Mouse (Mus musculus) layer of hippocampus, postnatal 36 days (tissue): ENCODE results near the gene Ano8. TPM values are rescaled to one million over a fixed set of nuclear protein-coding genes. Genes with fewer than 3 reads are reported as not detected.

Experiments used
- DNase-seq, 2 experiments: peaks; one replicate each; pipeline ENCODE4 v3.0.0; 2022
- total RNA-seq, 2 experiments: library from RNA; stranded (reverse); gene quantifications; 2 replicates each; pipeline ENCODE4 v1.2.3; 2021

Gene Ano8
- total RNA-seq, 2 experiments from 2014 or later: 54.3 to 55.1 TPM

- no peak for DNase-seq
These were observed 13.3 kb upstream of the Ano8 start for GRCm38 (mm10) chr8:71498816-71499690.

DNA sequence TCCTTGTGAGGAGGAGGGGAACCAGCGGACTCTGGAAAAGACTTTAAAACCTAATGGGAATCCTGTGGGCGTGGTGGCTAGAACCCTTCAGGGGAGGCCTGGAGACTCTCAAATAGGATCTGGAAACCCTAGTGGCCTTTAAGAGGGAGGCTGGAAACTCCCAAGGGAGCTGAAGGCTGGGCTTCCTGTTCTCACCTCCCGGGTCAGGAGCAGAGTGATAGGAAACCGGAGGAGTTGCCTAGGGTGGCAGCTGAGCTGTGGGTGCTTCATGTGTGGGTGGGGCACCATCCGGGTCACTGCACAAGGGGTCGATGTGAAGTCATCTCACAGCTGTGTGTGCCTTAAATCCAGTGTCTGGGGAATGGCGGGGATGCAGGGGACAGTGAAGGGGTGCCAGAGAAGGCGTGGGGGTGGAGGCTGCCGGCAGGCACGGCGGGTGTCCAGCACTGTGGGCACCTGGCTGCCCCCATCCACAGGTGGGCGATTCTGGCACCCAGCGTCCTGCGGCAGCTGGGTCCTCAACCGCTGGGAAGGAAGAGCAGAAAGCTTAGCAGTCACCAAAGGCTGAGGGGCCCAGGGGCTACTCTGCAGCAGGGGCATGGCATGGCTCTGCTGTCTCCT is 12.2 kb upstream of the Ano8 start:
- no peak for DNase-seq

GRCm38 (mm10) chr8:71497077-71497645 is 11.4 kb upstream of the Ano8 start:
- no peak for DNase-seq

DNA sequence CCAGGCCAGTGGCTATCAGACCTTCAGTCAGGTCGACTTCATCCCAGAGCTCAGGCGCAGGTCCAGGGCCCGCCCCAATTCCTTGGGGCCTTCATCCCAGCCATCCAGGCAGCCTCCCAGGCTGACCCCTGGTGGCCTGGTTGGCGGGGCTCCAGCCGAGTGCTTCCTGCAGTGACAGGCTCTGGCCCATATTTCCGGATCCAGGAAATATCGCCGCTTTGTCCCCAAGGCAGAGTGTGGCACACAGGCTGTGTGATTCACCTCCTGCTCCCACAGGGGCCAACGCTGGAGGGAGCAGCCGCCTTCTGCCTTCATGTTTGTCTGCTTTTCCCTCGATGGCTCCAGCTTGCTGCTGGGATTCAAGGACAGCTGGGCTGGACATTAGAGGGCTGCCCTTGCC is 10.7 kb upstream of the Ano8 start:
- DNase-seq: no peak

- DNase-seq: no peak
These were observed 10.0 kb upstream of the Ano8 start for GRCm38 (mm10) chr8:71495811-71496210.

GRCm38 (mm10) chr8:71495039-71495438 is 9.3 kb upstream of the Ano8 start:
- DNase-seq: peak; percentile 75 to 79

GRCm38 (mm10) chr8:71488454-71488853 is 2.7 kb upstream of the Ano8 start:
- peak; percentile 78 to 83 for DNase-seq

GRCm38 (mm10) chr8:71487691-71488445 is 2.1 kb upstream of the Ano8 start, which contains the start of gene Gtpbp3:
Gene Gtpbp3, plus strand, starts transcription at chr8:71488103.
- DNase-seq: peak; percentile 78 to 83

DNA sequence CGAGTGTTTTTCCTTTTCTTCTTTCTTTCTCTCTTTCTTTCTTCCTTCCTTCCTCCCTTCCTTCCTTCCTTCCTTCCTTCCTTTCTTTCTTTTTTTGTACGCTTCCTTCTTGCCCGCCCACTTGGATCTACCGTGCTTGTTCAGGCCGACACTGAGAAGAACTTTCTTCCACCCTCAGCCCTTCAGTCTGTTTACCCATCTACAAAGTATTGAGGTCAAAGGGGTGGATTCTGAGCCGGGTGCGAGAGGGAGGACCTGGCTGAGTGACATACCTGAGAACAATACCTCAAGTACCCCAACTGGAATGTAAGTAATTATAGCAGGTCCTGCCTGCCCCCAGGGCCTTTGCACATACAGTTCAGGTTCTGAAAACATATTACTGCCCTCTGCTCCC is 370 bp upstream of the Ano8 start:
- no peak for DNase-seq

- no peak for DNase-seq
These were observed 1.0 kb downstream of the Ano8 start for GRCm38 (mm10) chr8:71484736-71485135.

DNA sequence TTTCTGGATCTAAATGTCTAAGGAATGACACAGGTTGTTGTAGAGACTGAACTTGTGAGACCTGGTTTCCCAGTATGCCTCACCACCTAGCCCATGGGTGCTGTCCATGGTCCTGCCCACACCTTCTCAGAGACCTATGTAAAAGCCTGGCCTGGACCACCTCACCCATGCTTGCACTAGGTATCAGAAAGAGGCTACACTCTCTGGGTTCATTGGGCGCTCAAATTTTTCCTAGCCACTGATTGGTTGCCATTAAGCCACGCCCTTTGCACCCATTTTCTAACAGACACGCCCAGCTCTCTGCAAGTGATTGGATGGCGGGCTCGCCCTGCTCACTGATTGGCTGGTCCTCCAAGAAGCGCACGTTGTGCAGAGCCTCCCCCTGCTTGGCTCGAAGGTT is 1.8 kb downstream of the Ano8 start:
- no peak for DNase-seq

DNA sequence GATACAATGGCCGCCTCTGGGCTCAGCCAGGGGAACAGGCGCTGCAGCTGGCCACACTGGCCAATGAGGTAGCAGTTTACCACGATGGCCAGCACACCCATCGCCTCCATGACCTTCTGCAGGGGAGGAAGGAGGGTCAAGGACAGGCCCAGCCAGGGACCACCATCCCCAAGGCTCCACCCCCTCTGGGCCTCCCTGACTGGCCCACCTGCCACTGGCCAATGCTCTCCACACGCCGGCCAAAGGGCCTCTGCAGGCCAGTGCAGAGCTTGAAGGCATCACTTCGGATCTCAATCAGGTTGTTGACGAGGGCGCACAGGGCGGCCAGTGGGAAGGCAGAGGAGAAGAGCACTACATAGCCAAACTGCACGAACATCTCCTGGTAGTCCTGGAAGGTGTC is 6.8 kb downstream of the Ano8 start:
- no peak for DNase-seq

- DNase-seq: no peak
These were observed 8.4 kb downstream of the Ano8 start for GRCm38 (mm10) chr8:71477196-71477845.

DNA sequence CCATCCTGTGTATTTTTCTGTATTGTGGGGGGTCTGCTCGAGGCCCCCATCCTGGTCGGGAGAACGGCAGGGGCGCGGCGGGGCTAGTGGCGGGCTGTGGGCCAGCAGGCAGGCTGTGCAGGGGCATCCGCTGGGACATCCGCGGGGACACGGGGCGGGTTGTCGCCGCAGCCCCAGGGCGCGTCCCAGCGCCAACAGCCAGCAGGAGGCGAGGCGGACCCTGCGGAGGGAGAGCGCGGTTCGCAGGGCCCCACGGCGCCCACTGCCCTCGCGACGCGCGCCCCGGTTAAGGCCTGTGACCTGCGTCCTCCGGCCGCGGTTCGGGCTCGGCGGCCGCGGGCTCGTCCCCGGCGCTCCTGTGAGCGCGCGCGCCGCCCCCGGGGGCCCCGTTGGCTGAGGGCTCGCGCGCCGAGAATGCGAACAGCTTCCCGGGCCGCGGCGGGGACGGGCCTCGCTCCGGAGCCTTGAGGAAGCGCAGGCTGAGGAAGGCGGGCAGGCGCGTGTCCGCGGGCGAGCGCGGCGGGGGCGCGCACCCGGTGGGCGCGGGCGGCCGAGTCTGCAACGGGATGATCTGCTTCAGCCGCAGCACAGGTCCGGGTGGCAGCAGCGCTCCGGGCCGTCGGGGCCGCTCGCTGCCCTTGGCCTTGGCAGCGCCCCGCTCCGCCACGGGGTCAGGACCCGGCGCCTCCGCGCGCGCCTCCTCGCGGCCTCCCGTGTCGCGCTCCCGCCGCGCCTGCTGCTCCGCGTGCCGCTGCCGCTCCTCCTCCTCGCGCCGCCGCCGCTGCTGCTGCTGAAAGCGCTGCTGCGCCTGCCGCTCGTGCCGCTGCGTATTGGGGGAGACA is 9.4 kb downstream of the Ano8 start:
- peak; percentile 81 for DNase-seq

DNA sequence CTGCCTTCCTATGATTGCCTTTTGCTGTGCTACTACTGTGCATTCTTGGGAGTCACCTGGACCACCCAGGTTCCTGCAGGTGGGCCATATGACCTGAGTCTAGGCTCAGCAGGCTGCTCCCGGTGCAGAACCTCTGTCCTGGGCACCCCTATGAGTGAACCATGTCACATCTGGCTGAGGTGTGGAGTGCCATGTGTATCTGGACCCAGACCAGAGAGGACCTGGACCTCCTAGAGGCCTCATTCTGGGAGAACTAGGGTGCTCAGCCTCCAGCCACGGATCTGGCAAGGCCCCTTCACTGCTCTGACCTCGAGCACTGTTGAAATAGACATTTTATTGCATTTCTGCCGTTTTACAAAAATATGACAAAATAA is 10.1 kb downstream of the Ano8 start:
- DNase-seq: no peak

DNA sequence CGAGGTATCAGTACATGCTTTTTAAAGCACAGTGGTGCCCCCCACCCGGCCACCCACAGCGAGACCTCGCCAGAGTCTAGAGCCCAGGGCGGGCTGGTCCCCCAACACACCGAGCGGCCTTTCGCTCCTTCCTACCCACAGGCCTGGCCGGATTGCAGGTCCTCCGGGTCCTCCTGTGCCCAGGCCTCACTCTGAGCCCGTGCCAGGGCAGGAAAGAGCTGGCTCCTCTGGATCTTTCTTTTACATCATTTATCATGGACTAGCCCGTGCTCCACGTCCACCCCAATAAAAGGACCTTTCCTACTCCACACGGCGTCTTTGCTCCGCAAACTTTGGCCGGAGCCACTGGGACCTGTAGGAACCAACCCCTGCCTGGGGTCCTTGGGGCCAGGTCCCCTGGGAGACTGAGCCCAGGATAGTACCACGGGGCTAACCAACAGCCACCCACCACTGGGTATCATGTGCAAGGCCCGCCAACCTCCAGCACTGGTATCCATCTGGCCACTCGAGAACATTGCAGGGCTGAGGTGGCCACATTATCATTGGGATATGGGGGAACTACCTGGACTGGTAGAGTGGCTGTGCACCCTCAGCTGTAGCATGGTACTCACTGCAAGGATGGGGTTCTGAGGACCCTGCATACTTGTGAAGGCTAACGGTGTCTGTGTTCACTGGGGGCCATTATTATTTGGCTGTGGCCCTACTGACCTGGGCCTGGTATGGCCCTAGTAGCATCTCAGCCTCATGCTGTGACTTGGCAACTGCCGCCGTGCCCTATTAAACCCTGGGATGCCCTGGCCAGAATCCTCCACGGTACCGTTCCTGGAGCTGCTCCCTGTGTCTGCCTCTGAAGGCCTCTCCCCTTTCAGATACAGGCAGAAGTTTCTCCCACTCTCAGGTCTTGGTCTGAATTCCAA is 10.7 kb downstream of the Ano8 start:
- no peak for DNase-seq

DNA sequence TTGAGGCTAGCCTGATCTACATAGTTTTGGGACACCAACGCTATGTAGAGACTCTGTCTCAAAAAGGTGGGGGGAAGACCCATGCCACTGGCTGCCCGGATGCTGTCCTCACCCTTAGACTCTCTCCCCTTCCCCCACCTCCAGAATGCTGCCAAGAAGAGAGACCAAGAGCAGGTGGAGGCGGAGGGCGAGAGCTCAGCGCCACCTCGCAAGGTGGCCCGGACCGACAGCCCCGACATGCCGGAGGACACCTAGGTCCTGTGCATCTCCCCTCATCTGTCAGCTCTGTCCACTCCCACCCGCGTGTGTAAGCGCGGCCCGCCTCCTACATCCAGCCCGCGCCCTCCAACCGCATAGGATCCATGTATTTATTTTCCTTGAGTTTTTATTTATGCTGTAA is 11.4 kb downstream of the Ano8 start:
- DNase-seq: no peak

- DNase-seq: no peak
These were observed 13.0 kb downstream of the Ano8 start for GRCm38 (mm10) chr8:71472601-71473386.

GRCm38 (mm10) chr8:71471861-71472260 is 13.9 kb downstream of the Ano8 start:
- no peak for DNase-seq

- DNase-seq: no peak
These were observed 14.9 kb downstream of the Ano8 start for GRCm38 (mm10) chr8:71470913-71471255.
